In the genomic region with DNA sequence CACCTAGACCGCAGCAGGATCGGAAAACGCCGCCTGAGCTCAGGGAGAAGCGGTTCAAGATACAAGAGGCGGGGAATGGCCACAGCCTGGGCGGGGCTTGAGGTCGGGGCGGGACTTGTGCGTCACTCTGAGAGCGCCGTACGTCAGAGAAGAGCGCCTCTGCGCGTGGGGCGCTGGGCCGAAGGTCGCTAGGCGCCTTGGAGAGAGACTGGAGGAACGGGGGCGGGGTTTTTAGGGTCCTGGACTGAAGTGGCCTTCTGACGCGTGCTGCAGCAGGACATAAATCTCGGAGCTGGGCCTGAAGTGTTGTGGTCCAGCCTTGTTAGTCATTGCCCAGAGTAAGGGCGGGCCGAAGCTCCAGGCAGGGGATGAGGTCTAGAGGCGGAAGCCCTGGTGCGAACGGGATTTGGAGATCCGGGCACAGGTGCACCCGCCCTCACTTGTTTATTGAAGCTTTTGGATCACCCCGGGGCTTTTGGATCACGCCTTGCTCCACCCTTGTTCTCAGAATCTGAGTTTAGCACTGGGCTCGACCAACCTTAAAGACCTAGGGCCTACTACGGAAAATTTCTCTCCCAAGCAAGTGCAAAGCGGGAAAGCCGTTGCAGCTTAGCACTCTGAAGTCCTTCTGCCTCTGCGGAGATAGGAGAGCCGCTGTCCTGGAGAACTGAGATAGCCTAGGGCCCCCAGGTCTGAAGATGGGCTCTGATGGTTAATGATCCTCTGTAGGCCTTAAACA, we compare ENCODE assay signal across 8 mouse cellular contexts. TPM values are rescaled to one million over a fixed set of nuclear protein-coding genes. Genes with fewer than 3 reads are reported as not detected.
DNase-seq lines count a peak whose midpoint lies in the region; ATAC-seq and TF ChIP-seq lines count a peak whose summit lies in the region.

A gene (minus strand): TSS at position 93 of the 739 bp plus-strand sequence.

- POLR2A ChIA-PET in Patski (lab: Charles Lee), result interaction anchor here (1.1 to 2.2 kb wide), 2 partner anchors 10 to 191 kb away, joined by 3 to 12 read pairs; a partner anchor contains a TSS

- peak within 1 kb of the TSS; percentile 59 for H3K4me3 ChIP-seq in hindbrain, embryonic 11.5 days (ENCODE audit: low read depth, low read length)
- H3K4me3 ChIP-seq in lung, embryonic 16.5 days (ENCODE audit: low read length), result peak within 1 kb of the TSS; percentile 96
- H3K4me3 ChIP-seq in thymus, adult 2 months (ENCODE audit: control insufficient read depth, insufficient read depth, low read length), result peak within 1 kb of the TSS; percentile 78

- H3K9me3 ChIP-seq in hindbrain, embryonic 11.5 days (ENCODE audit: control insufficient read depth, low read length), result no peaks in the 10 kb centered on the region
- H3K9me3 ChIP-seq in lung, embryonic 16.5 days (ENCODE audit: control insufficient read depth, low read length), result no peaks in the 10 kb centered on the region

- TF ChIP-seq POLR2A in thymus, adult 2 months (IDR thresholded peaks at IDR 0.05; ENCODE audit: control insufficient read depth, extremely low read depth, insufficient read depth, low read length, poor library complexity), result peak; percentile 31; the same call in 1 of the 2 replicates

- CTCF ChIA-PET in Patski (lab: Charles Lee), result interaction anchor here (1.4 to 3.3 kb wide), 2 partner anchors 11 to 396 kb away, joined by 3 to 18 read pairs; no protein-coding TSS in a partner anchor

- 2% methylated on average over 40 of the region's 40 CpGs for WGBS in hindbrain, embryonic 11.5 days
- WGBS in lung, embryonic 16.5 days, result under 1% methylated on average over 40 of the region's 40 CpGs
- WGBS in thymus, adult 2 months, result 6% methylated on average over 40 of the region's 40 CpGs

- peak within 1 kb of the TSS; percentile 24; the same call in 1 of the 2 replicates for H3K27ac ChIP-seq in hindbrain, embryonic 11.5 days (ENCODE audit: low read depth, low read length)
- H3K27ac ChIP-seq in lung, embryonic 16.5 days (ENCODE audit: low read length), result peak within 1 kb of the TSS; percentile 75
- H3K27ac ChIP-seq in thymus, adult 2 months (ENCODE audit: control insufficient read depth, insufficient read depth, low read length), result no peak within 1 kb of the TSS

- H3K9ac ChIP-seq in hindbrain, embryonic 11.5 days (ENCODE audit: low read depth, low read length), result peak within 1 kb of the TSS; percentile 66
- H3K9ac ChIP-seq in lung, embryonic 16.5 days (ENCODE audit: low read length), result peak within 1 kb of the TSS; percentile 89

- peak; percentile 69 for DNase-seq in Patski (ENCODE audit: low read depth, low spot score)
- peak; percentile 98 for DNase-seq in cerebellum, postnatal 10 days
- peak; percentile 81 to 94 for DNase-seq in frontal cortex, adult 2 months (ENCODE audit: extremely low spot score in 1 of 2, low spot score in 1 of 2)
- peak; percentile 97 for DNase-seq in hindbrain, embryonic 11.5 days (ENCODE audit: low spot score)
- peak; percentile 92 for DNase-seq in layer of hippocampus, adult 9-11 months
- DNase-seq in ovary, adult 18-20 months (ENCODE audit: low spot score), result peak; percentile 86
- peak; percentile 83 for DNase-seq in thymus, adult 2 months

- peak; percentile 91 for ATAC-seq in Patski
- ATAC-seq in hindbrain, embryonic 11.5 days (ENCODE audit: low FRiP score), result peak; percentile 97
- peak; percentile 98 for ATAC-seq in lung, embryonic 16.5 days (ENCODE audit: low read depth)

- in situ Hi-C loops in Patski (cut with MboI; ENCODE audit: low pct_unique_long_range_greater_than_20kb), result loop anchor here (25.0 kb wide), 1 partner anchor 709 kb away; no protein-coding TSS in a partner anchor

- no peaks in the 10 kb centered on the region for H3K27me3 ChIP-seq in Patski
- no peaks in the 10 kb centered on the region for H3K27me3 ChIP-seq in hindbrain, embryonic 11.5 days (ENCODE audit: control insufficient read depth, insufficient read depth, low read length)
- no peaks in the 10 kb centered on the region for H3K27me3 ChIP-seq in lung, embryonic 16.5 days (ENCODE audit: control insufficient read depth, insufficient read depth, low read depth, low read length)
- H3K27me3 ChIP-seq in thymus, adult 2 months (ENCODE audit: control insufficient read depth, insufficient read depth, low read length), result no peaks in the 10 kb centered on the region

- peak within 1 kb of the TSS; percentile 89 for H3K4me2 ChIP-seq in hindbrain, embryonic 11.5 days (replicated peaks; ENCODE audit: low read depth, low read length)
- H3K4me2 ChIP-seq in lung, embryonic 16.5 days (ENCODE audit: low read depth, low read length), result peak within 1 kb of the TSS; percentile 92

- no peaks in the 10 kb centered on the region for H3K36me3 ChIP-seq in hindbrain, embryonic 11.5 days (ENCODE audit: control insufficient read depth, insufficient read depth, low read length)
- H3K36me3 ChIP-seq in lung, embryonic 16.5 days (ENCODE audit: control insufficient read depth, insufficient read depth, low read length), result no peaks in the 10 kb centered on the region
- no peaks in the 10 kb centered on the region for H3K36me3 ChIP-seq in thymus, adult 2 months (ENCODE audit: control insufficient read depth, insufficient read depth, low read length)

- H3K4me1 ChIP-seq in hindbrain, embryonic 11.5 days (replicated peaks; ENCODE audit: control insufficient read depth, insufficient read depth, low read length), result no peaks in the 10 kb centered on the region
- peaks cover 7% of the 10 kb centered on the region for H3K4me1 ChIP-seq in lung, embryonic 16.5 days (replicated peaks; ENCODE audit: control insufficient read depth, insufficient read depth, low read length)
- peaks cover 10% of the 10 kb centered on the region for H3K4me1 ChIP-seq in thymus, adult 2 months (replicated peaks; ENCODE audit: control insufficient read depth, insufficient read depth, low read length)

- no peak for TF ChIP-seq CTCF in Patski (IDR thresholded peaks at IDR 0.05)
- TF ChIP-seq CTCF in thymus, adult 2 months (IDR thresholded peaks at IDR 0.05; ENCODE audit: borderline replicate concordance, control insufficient read depth, extremely low read depth, insufficient read depth, low read length, poor library complexity), result no peak

RNA-seq across cellular contexts. Expression of the gene that starts here (rescaled TPM):
- 15.5 TPM for polyA plus RNA-seq in Patski (2021)
- 12.1 and 14.6 TPM in 2 replicates for polyA plus RNA-seq in frontal cortex, adult 2 months (2012; rRNA removed)
- polyA plus RNA-seq in hindbrain, embryonic 11.5 days (2014; fragmentation: Nextera tagmentation; extraction: Ambion mirVana), result 17.0 and 18.2 TPM in 2 replicates
- polyA plus RNA-seq in lung, embryonic 16.5 days (2015; fragmentation: Nextera tagmentation; extraction: Ambion mirVana), result 10.4 and 10.7 TPM in 2 replicates
- 1.5 and 1.9 TPM in 2 replicates for polyA plus RNA-seq in thymus, adult 2 months (2012; rRNA removed)
